Mouse (Mus musculus): ENCODE results near the gene Naa80.
"Not testable (repeated sequence)": the region's sequence is repeated elsewhere in the genome, so short reads cannot be mapped to it uniquely, and the experiment has no call there.

The Naa80 gene

GRCm38 (mm10) chr9:107551117-107551889 lies 27.4 kb upstream of the Naa80 start, which contains the start of gene Rassf1:
Gene Rassf1 (plus strand): TSS chr9:107551555.
- no peak for ATAC-seq (ENCODE audit: low TSS enrichment)

GRCm38 (mm10) chr9:107551890-107552355 lies 26.8 kb upstream of the Naa80 start:
- ATAC-seq (ENCODE audit: low TSS enrichment): no peak

GRCm38 (mm10) chr9:107552690-107553393 lies 25.8 kb upstream of the Naa80 start:
- no peak for ATAC-seq (ENCODE audit: low TSS enrichment)

- ATAC-seq (ENCODE audit: low TSS enrichment): peak; percentile 15; the same call in 1 of the 2 replicates
Measured at GRCm38 (mm10) chr9:107553541-107554318, 25.0 kb upstream of the Naa80 start.

DNA sequence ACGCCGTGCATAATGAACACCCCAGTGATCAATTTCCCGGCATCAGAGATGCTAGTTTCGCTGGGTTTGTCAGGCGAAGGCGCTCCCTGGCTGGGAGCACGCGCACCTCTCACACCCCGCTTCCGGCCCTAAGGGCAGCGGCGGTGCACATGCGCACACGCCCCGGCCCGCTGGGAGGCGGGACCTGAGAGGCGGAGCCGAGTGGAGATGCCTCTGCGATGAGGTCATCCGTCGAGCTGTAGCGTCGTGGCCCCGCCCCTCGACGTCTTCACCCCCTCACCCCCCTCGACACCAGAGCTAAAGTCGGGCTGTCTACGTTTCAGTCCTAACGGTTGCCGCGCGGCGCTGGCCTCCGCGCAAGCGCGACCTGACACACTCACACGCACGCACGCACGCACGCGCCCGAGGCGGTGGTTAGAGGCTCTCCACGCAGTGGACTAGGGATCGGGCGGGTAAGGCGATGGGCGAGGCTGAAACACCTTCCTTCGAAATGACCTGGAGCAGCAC lies 24.3 kb upstream of the Naa80 start:
- ATAC-seq (ENCODE audit: low TSS enrichment): peak; percentile 85

- no peak for ATAC-seq (ENCODE audit: low TSS enrichment)
Measured at GRCm38 (mm10) chr9:107555031-107555457, 23.6 kb upstream of the Naa80 start.

DNA sequence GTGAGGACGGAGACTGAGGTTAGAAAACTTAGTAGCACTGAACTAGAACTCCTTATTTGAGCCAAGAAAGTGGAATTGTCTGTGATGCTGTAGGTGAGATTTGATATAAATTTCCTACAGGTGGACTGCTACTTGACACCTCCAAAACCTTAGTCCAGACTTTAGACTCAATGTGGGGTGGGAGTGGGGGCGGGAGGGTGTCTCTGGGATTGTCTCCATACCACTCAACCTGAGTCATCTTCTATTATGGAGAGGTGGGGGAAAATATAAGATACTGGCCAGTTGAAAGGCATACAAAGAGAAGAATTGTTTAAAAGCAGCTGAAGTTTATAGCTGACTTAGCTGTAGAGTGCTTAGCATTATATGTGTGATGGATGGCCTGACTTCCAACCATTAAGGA lies 23.0 kb upstream of the Naa80 start:
- no peak for ATAC-seq (ENCODE audit: low TSS enrichment)

DNA sequence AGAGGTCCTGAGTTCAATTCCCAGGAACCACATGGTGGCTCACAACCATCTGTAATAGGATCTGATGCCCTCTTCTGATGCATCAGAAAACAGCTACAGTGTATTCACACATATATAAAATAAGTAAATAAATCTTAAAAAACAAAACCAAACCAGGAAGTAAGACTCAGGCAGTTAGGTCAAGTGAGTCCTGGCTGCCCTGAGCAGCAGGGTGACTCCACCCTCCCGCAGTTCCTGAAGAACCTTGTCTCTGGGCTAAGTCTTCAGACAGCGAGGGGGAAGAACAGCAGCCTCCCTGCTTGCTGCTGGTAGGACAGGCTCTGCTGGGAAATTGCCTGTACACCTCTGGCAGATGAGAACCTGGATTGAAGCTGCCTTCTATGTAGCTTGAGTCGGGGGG lies 22.3 kb upstream of the Naa80 start:
- ATAC-seq (ENCODE audit: low TSS enrichment): no peak

- peak; percentile 96 for ATAC-seq (ENCODE audit: low TSS enrichment)
Measured at GRCm38 (mm10) chr9:107563029-107563581, 15.6 kb upstream of the Naa80 start, which contains the start of gene Tusc2. Gene Tusc2 (plus strand): TSS chr9:107563255.

- ATAC-seq (ENCODE audit: low TSS enrichment): not testable (repeated sequence)
Measured at GRCm38 (mm10) chr9:107565556-107565955, 13.1 kb upstream of the Naa80 start.

DNA sequence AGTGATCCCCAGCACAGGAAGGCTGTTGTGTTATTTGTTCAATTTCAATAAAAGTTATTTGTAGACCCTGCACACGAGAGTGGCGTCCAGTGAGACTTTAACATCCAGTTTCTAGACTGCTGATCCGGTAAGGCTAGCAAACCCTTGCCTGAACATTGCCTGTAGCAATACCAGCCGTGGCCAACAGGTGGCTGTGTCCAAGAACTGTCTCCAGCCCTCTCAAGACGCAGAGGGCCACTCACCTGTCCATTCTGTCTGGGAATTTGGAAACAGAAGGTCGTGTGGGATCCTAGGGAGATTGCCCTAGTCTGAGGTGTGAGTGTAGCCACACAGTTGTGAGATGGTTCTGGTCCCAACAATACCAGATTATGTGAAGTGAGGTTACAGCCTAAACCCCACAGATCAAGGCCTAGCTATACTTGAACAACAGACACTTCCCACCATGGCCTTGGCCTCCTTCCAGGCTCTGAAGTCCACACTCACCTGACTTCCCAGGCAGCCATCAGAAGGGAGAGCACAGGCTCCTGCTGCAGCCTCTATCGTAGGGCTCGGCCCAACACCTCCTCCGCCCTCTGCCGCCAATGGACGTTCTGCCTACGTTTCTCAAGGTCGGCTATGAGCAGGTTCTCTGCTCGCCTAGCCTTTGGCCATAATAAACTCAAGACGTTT lies 12.5 kb upstream of the Naa80 start:
- no peak for ATAC-seq (ENCODE audit: low TSS enrichment)

GRCm38 (mm10) chr9:107566855-107567254 lies 11.8 kb upstream of the Naa80 start:
- no peak for ATAC-seq (ENCODE audit: low TSS enrichment)

DNA sequence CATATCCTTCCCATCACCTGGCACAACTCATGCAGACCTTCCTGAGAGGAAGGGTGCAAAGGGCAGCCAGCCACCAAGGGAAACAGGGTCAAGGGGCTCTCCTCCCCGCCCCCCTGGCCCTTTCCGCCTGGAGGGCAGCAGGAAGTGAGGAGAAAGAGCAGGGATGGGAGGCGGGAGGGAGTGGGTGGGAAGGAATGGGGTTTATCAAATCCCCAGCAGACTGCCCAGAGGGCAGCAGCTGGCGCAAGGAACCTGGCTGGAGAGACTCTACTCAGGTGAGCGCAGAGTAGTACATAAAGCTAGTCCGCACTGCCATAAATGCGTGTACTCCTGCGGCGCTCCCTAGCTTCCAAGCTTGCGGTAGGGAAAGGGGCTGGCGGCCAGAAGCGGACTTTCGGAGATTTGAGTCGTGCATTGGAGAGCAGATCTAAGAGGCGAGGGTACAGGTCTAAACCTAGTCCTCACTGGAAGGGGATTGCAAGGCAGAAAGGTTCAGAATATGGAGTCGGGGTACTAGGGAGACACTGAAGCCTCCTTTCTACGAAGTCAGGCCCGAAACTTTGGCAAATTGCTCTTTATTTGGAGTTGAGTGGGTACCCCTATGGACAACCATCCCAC lies 10.9 kb upstream of the Naa80 start, which contains the start of gene Hyal2:
Gene Hyal2, plus strand, starts transcription at position 244 of the 618 bp plus-strand sequence.
- ATAC-seq (ENCODE audit: low TSS enrichment): no peak

DNA sequence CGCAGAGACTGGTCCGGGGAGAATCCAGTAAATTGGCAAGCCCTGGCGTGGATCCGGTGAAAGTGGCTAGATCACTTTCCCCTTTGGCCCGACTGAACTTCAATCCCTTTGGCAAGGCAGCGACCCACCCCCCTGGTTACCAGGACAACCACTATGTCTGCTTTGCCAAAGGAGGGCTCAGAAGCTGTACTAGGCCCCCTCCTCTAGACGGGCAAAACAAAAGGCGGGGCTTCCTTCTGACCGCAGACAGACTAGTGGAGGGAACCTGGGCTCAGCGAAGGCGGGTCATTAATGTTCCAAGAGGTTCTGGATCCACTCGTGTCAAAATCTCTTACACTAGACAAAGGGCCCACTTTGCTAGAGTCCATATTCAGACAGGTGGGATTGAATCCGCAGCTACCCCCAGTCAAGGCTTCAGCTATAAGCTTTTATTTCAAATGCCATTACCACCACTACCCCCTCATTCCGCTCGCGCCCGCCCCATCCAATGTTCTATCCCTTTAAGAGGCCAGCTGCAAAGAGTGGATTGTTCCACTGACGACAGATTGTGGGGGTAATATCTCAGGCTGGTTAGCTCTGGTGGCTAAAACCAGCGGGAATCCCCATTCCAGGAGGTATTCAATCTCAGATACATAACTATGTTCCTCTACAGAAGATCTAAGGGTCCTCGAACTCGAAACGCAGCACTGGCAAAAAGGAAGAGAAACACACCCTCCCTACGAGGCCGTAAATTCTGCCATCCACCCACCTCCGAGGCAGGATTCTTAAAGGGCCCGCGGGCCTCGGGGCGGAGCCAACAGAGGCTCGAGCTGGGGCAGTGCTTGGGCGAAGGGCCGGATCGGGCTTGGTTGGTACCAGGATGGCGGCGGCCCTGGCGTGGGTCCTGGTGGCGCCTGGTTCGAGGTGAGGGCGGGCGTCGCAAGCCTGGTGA lies 10.1 kb upstream of the Naa80 start:
- peak; percentile 77 for ATAC-seq (ENCODE audit: low TSS enrichment)

GRCm38 (mm10) chr9:107569270-107569669 lies 9.4 kb upstream of the Naa80 start:
- ATAC-seq (ENCODE audit: low TSS enrichment): 0 out of 2 replicates have a peak, but pooled peaks have one; percentile 1

GRCm38 (mm10) chr9:107570016-107570415 lies 8.7 kb upstream of the Naa80 start:
- no peak for ATAC-seq (ENCODE audit: low TSS enrichment)

DNA sequence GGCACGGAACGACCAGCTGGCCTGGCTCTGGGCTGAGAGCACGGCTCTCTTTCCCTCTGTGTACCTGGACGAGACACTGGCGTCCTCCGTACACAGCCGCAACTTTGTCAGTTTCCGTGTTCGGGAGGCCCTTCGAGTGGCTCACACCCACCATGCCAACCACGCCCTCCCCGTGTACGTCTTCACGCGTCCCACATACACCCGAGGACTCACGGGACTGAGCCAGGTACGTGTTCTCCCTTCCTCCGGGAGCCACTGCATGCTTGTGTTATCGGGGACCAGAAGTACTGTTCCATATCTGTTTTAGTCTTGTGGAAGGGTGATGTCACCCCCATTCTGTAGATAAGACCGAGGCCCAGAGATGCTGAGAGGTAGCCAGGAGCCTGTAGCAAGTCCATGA lies 7.8 kb upstream of the Naa80 start:
- no peak for ATAC-seq (ENCODE audit: low TSS enrichment)

GRCm38 (mm10) chr9:107571534-107572326 lies 7.0 kb upstream of the Naa80 start:
- no peak for ATAC-seq (ENCODE audit: low TSS enrichment)

DNA sequence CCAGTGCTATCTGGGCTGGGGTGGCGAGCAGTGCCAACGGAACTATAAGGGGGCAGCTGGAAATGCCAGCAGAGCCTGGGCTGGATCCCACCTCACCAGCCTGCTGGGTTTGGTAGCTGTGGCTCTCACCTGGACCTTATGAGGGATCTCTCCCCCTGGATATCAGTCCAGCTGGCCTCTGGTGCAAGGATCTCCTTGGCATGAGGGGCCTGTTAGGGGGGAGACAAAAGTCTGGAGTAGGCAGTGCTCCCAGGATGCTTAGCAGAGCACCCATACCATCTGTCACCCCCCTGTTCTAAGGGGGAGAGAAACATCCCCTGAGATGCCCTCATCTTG lies 6.4 kb upstream of the Naa80 start:
- ATAC-seq (ENCODE audit: low TSS enrichment): no peak

Data from frontal cortex, adult (tissue).